Mouse (Mus musculus) heart, embryonic 10.5 days (tissue): Measurements from ENCODE around the gene 2310033P09Rik. TPM values are rescaled to one million over a fixed set of nuclear protein-coding genes. Genes with fewer than 3 reads are reported as not detected.
"Not testable (repeated sequence)": the region's sequence is repeated elsewhere in the genome, so short reads cannot be mapped to it uniquely, and the experiment has no call there.

Source experiments
- DNase-seq: peaks from one replicate; pipeline ENCODE4 v3.0.0-alpha.2; 2017; ENCODE audit warnings: low spot score
- H3K27ac ChIP-seq: fragments of 300-500 bp; sonication (generic); 2 replicates; pipeline ENCODE4 v1.5.1; 2016; ENCODE audit warnings: mild to moderate bottlenecking
- H3K27me3 ChIP-seq: fragments of 300-500 bp; sonication (generic); 2 replicates; pipeline ENCODE4 v1.6.1; 2016; ENCODE audit warnings: mild to moderate bottlenecking; ENCODE audit not compliant: poor library complexity, insufficient read depth, severe bottlenecking
- H3K36me3 ChIP-seq: fragments of 300-500 bp; sonication (generic); 2 replicates; pipeline ENCODE4 v1.6.1; 2016; ENCODE audit warnings: mild to moderate bottlenecking, moderate library complexity
- H3K4me1 ChIP-seq: fragments of 300-500 bp; sonication (generic); 2 replicates; pipeline ENCODE4 v1.6.1; 2016; ENCODE audit warnings: mild to moderate bottlenecking
- H3K4me3 ChIP-seq: fragments of 300-500 bp; sonication (generic); 2 replicates; pipeline ENCODE4 v1.5.1; 2016; ENCODE audit warnings: mild to moderate bottlenecking, moderate library complexity
- H3K9me3 ChIP-seq: fragments of 300-500 bp; sonication (generic); 2 replicates; pipeline ENCODE4 v1.6.1; 2016; ENCODE audit warnings: mild to moderate bottlenecking, moderate library complexity
- WGBS: fragments of 180-500 bp; shearing (Covaris S2); methylation state at CpG from one replicate; pipeline ENCODE4 v1.1.7; 2016; 5-methylcytosine and 5-hydroxymethylcytosine counted together
- polyA plus RNA-seq: library from polyadenylated mRNA; unstranded; fragments of >200 nt; fragmentation: Nextera tagmentation; extraction: Ambion mirVana; gene quantifications from 2 replicates; pipeline ENCODE4 v1.2.1, GENCODE M21; 2016

The 2310033P09Rik gene
- polyA plus RNA-seq, 1 experiment from 2014 or later = 30.9 TPM

DNA sequence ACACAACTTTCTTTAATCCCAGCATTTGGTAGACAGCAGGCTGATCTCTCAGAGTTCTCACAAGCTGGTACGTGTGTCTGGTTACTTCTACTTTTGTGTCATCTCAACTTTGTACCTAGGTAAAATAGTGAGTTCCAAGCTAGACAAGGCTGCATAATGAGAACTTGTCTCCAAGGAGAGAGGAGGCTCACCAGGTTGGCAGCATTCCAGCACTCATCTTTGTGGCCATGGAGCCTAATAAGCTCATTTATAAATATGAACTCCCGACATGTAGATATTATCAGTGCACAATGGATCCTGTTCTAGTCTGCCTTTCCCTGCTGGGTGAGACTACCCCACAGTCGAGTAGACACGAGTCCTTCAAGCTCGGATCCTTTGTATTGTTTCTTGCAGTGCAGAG is 1.5 kb downstream of the 2310033P09Rik start:
- peaks cover 19% of the 10 kb centered on the region for H3K4me1 ChIP-seq
- DNase-seq = no peak
- H3K27me3 ChIP-seq = no peaks in the 10 kb centered on the region
- H3K9me3 ChIP-seq = no peaks in the 10 kb centered on the region
- no peak overlapping the region for H3K27ac ChIP-seq
- WGBS = 77% methylated on average over 5 of the region's 5 CpGs
- peaks cover 78% of the 10 kb centered on the region for H3K36me3 ChIP-seq
- H3K4me3 ChIP-seq = peak overlapping the region; percentile 90

DNA sequence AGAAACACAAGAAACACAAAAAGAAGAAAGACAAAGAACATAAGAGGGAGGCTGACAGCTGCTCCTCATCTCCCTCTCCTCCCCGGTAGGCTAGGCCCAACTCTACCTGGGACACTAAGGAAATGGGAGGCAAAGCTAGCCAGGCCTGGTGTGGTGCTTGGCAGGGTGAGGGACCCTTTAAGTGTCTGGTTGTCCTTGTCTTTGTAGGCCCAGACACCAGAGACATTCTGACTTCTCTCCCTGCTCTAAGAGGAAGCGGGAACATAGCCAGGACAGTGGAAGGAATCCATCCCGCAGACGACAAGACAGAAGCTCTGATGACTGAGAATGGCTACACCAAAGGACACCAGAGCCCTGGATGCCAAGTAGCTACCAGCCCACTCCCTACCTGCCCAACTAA is 1.9 kb downstream of the 2310033P09Rik start:
- H3K9me3 ChIP-seq = no peaks in the 10 kb centered on the region
- 87% methylated on average over 4 of the region's 4 CpGs for WGBS
- no peaks in the 10 kb centered on the region for H3K27me3 ChIP-seq
- peaks cover 19% of the 10 kb centered on the region for H3K4me1 ChIP-seq
- H3K27ac ChIP-seq = no peak overlapping the region
- H3K36me3 ChIP-seq = peaks cover 74% of the 10 kb centered on the region
- no peak for DNase-seq
- no peak overlapping the region for H3K4me3 ChIP-seq

DNA sequence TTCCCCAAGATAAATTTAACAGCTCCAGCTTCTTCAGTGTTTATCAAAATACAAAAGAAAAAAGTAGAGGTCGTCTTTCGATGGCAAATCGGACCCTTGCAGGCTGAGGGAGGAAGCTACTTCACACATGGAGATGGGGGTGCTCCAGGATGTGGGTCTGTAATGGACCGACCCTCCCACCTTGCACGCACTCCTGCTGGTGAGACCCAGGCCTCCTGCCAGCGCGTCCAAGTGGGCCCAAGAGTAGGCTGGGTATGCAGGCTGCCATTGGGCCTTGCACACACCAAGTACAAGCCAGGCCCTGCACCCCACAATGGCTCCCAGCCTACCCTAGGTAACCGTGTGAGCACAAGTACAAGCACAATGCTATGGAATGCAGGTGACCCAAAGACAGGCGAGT is 3.4 kb downstream of the 2310033P09Rik start:
- Histone ChIP-seq H3K4me1 (peaks cover 19% of the 10 kb centered on the region), H3K36me3 (peaks cover 66% of the 10 kb centered on the region)
- not testable (repeated sequence) for H3K27ac ChIP-seq, H3K4me3 ChIP-seq, H3K27me3 ChIP-seq, H3K9me3 ChIP-seq, DNase-seq
- 88% methylated on average over 9 of the region's 9 CpGs for WGBS

- peaks cover 59% of the 10 kb centered on the region for H3K36me3 ChIP-seq
- H3K27me3 ChIP-seq, H3K27ac ChIP-seq, H3K9me3 ChIP-seq, H3K4me3 ChIP-seq, DNase-seq: not testable (repeated sequence)
- 80% methylated on average over 12 of the region's 12 CpGs for WGBS
- H3K4me1 ChIP-seq = peaks cover 24% of the 10 kb centered on the region
Observed at GRCm38 (mm10) chr11:59212320-59212719, 4.2 kb downstream of the 2310033P09Rik start.

DNA sequence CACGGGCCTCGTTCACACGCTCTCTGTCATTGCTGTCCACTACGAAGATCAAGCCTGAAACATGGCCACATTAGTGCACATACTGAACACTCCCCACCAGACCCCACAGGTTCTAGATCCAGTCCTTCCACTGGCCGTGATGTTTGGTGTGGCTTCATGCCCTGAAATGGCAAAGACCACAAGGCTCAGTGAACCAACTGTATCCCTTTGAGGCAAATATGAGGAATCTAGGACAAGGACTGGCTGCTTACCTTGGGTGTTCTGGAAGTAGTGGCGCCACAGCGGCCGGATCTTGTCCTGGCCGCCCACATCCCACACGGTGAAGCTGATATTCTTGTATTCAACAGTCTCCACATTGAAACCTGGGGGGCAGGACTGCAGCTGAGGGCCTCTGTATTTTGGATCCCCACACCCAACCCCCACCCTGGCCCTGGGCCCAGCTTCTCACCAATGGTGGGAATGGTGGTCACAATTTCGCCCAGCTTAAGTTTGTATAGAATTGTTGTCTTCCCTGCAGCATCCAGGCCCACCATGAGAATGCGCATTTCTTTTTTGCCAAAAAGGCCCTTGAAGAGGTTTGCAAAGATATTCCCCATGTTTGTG is 4.9 kb downstream of the 2310033P09Rik start:
- WGBS = 93% methylated on average over 12 of the region's 12 CpGs
- Histone ChIP-seq H3K27me3 (no peaks in the 10 kb centered on the region), H3K4me3 (no peak overlapping the region), H3K27ac (no peak overlapping the region), H3K36me3 (peaks cover 62% of the 10 kb centered on the region), H3K9me3 (no peaks in the 10 kb centered on the region), H3K4me1 (peaks cover 29% of the 10 kb centered on the region)
- no peak for DNase-seq

- no peaks in the 10 kb centered on the region for H3K9me3 ChIP-seq
- H3K36me3 ChIP-seq = peaks cover 59% of the 10 kb centered on the region
- H3K4me1 ChIP-seq = peaks cover 24% of the 10 kb centered on the region
- no peak overlapping the region for H3K4me3 ChIP-seq
- no peak overlapping the region for H3K27ac ChIP-seq
- 73% methylated on average over 3 of the region's 3 CpGs for WGBS
- no peaks in the 10 kb centered on the region for H3K27me3 ChIP-seq
- no peak for DNase-seq
Observed at GRCm38 (mm10) chr11:59216955-59217354, 8.8 kb downstream of the 2310033P09Rik start.

DNA sequence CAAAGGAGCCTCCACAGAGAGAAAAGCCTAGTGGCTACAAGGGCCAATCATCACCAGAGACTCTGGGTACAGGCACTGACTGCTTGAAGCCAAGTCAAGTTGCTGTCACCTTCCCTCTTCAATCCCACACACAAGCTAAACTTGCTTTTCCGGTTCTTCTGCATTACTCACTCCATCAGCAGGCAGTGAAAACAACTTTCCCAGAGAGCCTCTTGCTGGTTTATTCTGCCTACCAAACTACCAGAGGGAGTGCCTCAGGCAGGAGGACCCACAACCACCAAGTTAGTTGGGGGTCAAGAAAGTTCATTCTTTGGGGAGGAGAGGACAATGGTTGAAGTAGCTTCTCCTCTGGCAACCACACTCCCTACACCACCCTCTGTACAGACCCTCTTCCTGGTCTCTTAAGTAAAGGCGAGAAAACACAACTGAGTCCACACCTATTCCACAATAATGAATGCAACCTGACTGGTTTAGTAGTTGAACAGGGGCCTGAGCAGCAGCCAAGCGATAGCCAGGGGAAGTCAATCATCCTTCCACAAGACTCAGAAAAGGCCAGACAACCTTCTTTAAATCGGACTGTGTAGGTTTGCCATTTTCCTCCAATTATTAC is 10.4 kb downstream of the 2310033P09Rik start:
- no peak for DNase-seq
- H3K4me1 ChIP-seq = peaks cover 37% of the 10 kb centered on the region
- H3K9me3 ChIP-seq = no peaks in the 10 kb centered on the region
- no peak overlapping the region for H3K27ac ChIP-seq
- WGBS = 84% methylated on average over 4 of the region's 4 CpGs
- no peaks in the 10 kb centered on the region for H3K27me3 ChIP-seq
- no peak overlapping the region for H3K4me3 ChIP-seq
- peaks cover 49% of the 10 kb centered on the region for H3K36me3 ChIP-seq

DNA sequence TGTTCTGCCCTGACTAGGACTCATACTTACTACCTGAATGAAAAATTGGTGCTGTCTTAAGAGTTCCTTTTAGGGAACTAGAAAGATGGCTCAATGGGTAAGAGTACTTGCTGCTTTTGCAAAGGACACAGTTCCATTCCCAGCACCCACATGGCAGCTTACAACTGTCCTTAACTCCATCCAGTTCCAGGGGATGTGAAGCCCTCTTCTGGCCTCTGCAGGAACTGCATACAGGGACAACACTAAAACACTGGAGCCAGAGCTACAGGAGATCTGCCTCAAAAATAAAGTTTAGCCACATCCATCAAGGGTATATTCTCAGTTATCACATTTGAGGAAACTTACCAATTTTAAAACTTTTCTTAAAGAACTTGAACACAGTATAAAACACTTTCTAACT is 10.9 kb downstream of the 2310033P09Rik start:
- Histone ChIP-seq H3K36me3 (peaks cover 49% of the 10 kb centered on the region), H3K27me3 (no peaks in the 10 kb centered on the region), H3K9me3 (no peaks in the 10 kb centered on the region), H3K4me3 (no peak overlapping the region), H3K4me1 (peaks cover 42% of the 10 kb centered on the region), H3K27ac (no peak overlapping the region)
- no peak for DNase-seq

DNA sequence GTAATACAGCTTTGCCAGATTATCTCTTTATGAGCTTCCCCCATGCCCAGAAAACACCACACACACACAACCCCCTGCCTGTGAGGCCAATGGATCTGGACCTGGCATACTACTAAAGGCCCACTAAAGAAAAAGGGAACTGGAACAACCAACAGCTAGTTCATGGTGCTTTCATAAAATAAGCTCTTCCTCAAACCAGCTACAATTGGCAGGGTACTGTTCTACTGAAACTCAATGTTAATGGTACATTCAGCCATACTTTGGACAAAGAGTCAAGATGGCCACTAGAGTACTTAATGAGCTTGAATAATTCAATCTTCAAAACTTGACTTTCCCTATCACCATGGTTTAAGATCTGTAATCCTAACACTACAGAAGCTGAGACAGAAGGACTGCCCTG is 13.5 kb downstream of the 2310033P09Rik start:
- no peak for DNase-seq
- Histone ChIP-seq H3K9me3 (no peaks in the 10 kb centered on the region), H3K27ac (no peak overlapping the region), H3K4me3 (no peak overlapping the region), H3K36me3 (peaks cover 37% of the 10 kb centered on the region), H3K27me3 (no peaks in the 10 kb centered on the region), H3K4me1 (peaks cover 68% of the 10 kb centered on the region)

GRCm38 (mm10) chr11:59222306-59222705 is 14.2 kb downstream of the 2310033P09Rik start:
- H3K4me1 ChIP-seq = peaks cover 67% of the 10 kb centered on the region
- no peaks in the 10 kb centered on the region for H3K27me3 ChIP-seq
- 87% methylated on average over 4 of the region's 4 CpGs for WGBS
- peaks cover 37% of the 10 kb centered on the region for H3K36me3 ChIP-seq
- H3K4me3 ChIP-seq = no peak overlapping the region
- H3K9me3 ChIP-seq = no peaks in the 10 kb centered on the region
- no peak overlapping the region for H3K27ac ChIP-seq
- no peak for DNase-seq

- Histone ChIP-seq H3K36me3 (peaks cover 25% of the 10 kb centered on the region), H3K4me1 (peaks cover 60% of the 10 kb centered on the region), H3K9me3 (no peaks in the 10 kb centered on the region), H3K27me3 (no peaks in the 10 kb centered on the region), H3K4me3 (no peak overlapping the region), H3K27ac (no peak overlapping the region)
- no peak for DNase-seq
- 84% methylated on average over 3 of the region's 3 CpGs for WGBS
Observed at GRCm38 (mm10) chr11:59224025-59224424, 15.9 kb downstream of the 2310033P09Rik start.

DNA sequence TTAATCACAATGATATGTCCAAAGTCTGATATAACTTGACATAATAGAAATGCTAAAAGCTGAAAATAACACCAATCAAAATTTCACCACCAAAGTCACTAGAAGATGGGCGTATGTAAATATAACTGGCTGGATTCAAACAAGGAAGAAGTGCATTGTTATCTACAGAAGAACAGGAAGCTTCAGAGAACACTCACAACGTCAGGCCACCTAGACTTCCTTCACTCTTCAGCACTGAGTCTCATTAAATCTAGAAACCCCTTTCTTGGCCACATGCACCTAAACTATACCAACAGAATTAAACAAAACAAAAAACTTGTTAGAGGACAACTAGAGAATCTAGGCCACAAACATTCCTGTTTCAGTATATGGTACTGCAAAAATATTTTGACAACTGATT is 16.3 kb downstream of the 2310033P09Rik start:
- no peaks in the 10 kb centered on the region for H3K9me3 ChIP-seq
- H3K4me3 ChIP-seq = no peak overlapping the region
- H3K36me3 ChIP-seq = peaks cover 21% of the 10 kb centered on the region
- no peak for DNase-seq
- H3K27me3 ChIP-seq = no peaks in the 10 kb centered on the region
- no peak overlapping the region for H3K27ac ChIP-seq
- H3K4me1 ChIP-seq = peaks cover 61% of the 10 kb centered on the region
- WGBS = 53% methylated on average over 2 of the region's 2 CpGs

DNA sequence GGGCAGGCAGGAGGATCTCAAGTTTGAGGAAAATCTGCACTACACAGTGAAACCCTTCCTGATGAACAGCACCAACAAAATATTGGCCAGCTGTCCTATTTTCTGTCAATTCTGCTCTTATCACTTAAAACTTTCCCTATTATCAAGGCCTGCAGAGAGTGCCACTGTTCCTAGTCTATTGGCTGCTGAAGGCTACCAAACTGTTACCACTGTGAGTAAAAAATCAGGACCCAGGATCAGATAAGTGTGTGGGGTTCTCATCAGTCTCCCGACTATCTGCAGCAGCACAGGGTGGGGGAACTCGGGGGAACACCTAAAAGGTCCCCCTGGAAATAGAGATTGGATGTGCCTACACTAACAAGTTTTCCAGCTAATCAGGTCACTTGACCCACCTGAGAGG is 17.0 kb downstream of the 2310033P09Rik start:
- Histone ChIP-seq H3K4me1 (peaks cover 61% of the 10 kb centered on the region), H3K4me3 (peak overlapping the region; percentile 99; the same call in 1 of the 2 replicates), H3K9me3 (no peaks in the 10 kb centered on the region), H3K36me3 (peaks cover 14% of the 10 kb centered on the region; the same call in 1 of the 2 replicates), H3K27me3 (no peaks in the 10 kb centered on the region), H3K27ac (no peak overlapping the region)
- 52% methylated on average over 2 of the region's 2 CpGs for WGBS
- DNase-seq = no peak

DNA sequence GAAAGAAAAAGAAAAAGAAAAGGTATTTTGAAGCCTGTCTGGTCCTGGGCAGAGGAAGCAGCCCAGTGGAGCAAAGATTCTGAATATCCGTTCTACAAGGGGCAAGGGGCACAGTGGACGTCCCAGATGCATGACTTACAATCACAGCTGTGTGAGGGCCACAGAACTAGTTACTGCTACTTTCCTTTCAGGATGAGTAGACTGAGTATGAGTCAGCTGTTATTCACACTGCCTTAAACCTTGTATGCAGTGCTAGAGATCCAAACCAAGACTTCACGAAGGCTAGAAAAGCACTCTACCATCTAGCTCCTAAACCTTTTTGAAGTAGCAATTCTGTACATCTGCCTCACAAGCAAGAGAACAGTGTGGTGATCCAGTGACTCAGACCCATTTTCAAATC is 18.1 kb downstream of the 2310033P09Rik start:
- Histone ChIP-seq H3K4me1 (peaks cover 63% of the 10 kb centered on the region), H3K27ac (0 out of 2 replicates have a peak overlapping the region, but pooled peaks have one; percentile 1), H3K36me3 (peaks cover 10% of the 10 kb centered on the region; the same call in 1 of the 2 replicates), H3K27me3 (no peaks in the 10 kb centered on the region), H3K4me3 (peak overlapping the region; percentile 99), H3K9me3 (no peaks in the 10 kb centered on the region)
- WGBS = 54% methylated on average over 3 of the region's 3 CpGs
- DNase-seq = no peak
